Mouse (Mus musculus) layer of hippocampus, adult 2 months (tissue): ENCODE results near the gene Slc7a5. TPM values are rescaled to one million over a fixed set of nuclear protein-coding genes. Genes with fewer than 3 reads are reported as not detected.

Experiments used
- DNase-seq, 2 experiments: peaks; one replicate each; pipeline ENCODE4 v3.0.0; 2022; ENCODE audit warnings: low spot score in 2 of 2
- H3K27ac ChIP-seq: fragments of 200-600 bp; 2 replicates; pipeline ENCODE4 v1.8.1; 2022
- H3K4me3 ChIP-seq: fragments of 200-600 bp; 2 replicates; pipeline ENCODE4 v1.8.1; 2022; ENCODE audit warnings: mild to moderate bottlenecking
- CTCF ChIP-seq: fragments of 200-600 bp; conservative IDR thresholded peaks from 2 replicates; pipeline ENCODE4 v1.8.1; 2022; ENCODE audit warnings: antibody characterized with exemption, mild to moderate bottlenecking, moderate library complexity
- total RNA-seq, 2 experiments: library from RNA; stranded (reverse); gene quantifications; 2 replicates each; pipeline ENCODE4 v1.2.3; 2021

Slc7a5 gene
- total RNA-seq, 2 experiments from 2014 or later: 66.5 to 68.7 TPM

- TF ChIP-seq CTCF: no peak
- Histone ChIP-seq H3K4me3 (no peak overlapping the region), H3K27ac (peak overlapping the region; percentile 78)
- no peak for DNase-seq
Observed at GRCm38 (mm10) chr8:121912831-121913230, 5.3 kb upstream of the Slc7a5 start.

GRCm38 (mm10) chr8:121911987-121912386 is 4.5 kb upstream of the Slc7a5 start:
- no peak for TF ChIP-seq CTCF
- DNase-seq: no peak
- H3K4me3 ChIP-seq: no peak overlapping the region
- peak overlapping the region; percentile 78 for H3K27ac ChIP-seq

- Histone ChIP-seq H3K4me3 (no peak overlapping the region), H3K27ac (peak overlapping the region; percentile 78)
- DNase-seq: no peak
- no peak for TF ChIP-seq CTCF
Observed at GRCm38 (mm10) chr8:121911400-121911799, 3.9 kb upstream of the Slc7a5 start.

DNA sequence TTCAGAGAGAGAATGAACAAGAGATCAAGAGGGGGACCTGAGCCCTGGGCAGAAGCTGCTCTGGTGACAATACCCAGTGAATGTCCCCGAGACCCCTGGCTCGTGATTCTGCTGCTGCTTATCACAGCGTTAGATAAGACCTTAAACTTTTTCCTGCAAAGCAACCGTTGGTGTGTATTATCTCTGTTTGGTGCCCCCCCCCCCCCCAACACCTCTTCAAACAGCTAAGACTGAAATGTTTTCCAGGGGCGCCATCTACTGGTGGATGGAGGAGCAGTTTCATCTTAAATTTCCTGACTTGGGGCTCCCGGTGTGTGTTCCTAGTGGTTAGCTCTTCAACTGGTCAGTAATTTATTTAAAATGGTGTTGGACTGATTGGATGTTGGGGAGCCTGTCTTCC is 2.2 kb upstream of the Slc7a5 start:
- peak; percentile 61 to 87 for DNase-seq

DNA sequence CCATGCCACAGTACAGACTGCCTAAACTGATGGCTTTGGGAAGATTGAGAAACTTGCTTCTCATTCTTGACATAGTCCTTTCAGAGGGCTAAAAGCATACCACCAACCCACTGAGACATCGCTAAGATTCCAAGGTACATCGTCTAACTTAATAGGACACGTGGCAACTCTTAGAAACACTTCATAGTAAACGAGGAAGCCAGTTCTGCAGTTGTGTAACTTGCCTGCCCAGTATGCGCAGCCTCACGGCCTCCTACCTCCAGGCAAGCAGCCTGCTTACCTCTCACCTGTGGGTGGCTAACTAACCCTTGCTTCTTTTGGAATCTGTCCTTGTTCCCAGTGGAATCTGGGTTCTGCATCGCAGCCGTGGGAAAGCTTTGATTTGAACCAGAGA is 1.7 kb upstream of the Slc7a5 start:
- no peak for DNase-seq
- no peak overlapping the region; the same call in 1 of the 2 replicates for H3K27ac ChIP-seq
- no peak for TF ChIP-seq CTCF
- no peak overlapping the region for H3K4me3 ChIP-seq

More for the DNA sequence above, 2.2 kb upstream of the Slc7a5 start:
- Histone ChIP-seq H3K4me3 (no peak overlapping the region), H3K27ac (no peak overlapping the region; the same call in 1 of the 2 replicates)
- peak; percentile 81 for TF ChIP-seq CTCF

- Histone ChIP-seq H3K4me3 (no peak overlapping the region; the same call in 1 of the 2 replicates), H3K27ac (no peak overlapping the region; the same call in 1 of the 2 replicates)
- TF ChIP-seq CTCF: no peak
- no peak for DNase-seq
Observed at GRCm38 (mm10) chr8:121908378-121909147, 1.1 kb upstream of the Slc7a5 start.

GRCm38 (mm10) chr8:121906542-121907512 is 667 bp downstream of the Slc7a5 start:
- peak overlapping the region; percentile 87 for H3K27ac ChIP-seq
- TF ChIP-seq CTCF: no peak
- H3K4me3 ChIP-seq: peak overlapping the region; percentile 62
- peak in 1 of 2 experiments; percentile 55 for DNase-seq

DNA sequence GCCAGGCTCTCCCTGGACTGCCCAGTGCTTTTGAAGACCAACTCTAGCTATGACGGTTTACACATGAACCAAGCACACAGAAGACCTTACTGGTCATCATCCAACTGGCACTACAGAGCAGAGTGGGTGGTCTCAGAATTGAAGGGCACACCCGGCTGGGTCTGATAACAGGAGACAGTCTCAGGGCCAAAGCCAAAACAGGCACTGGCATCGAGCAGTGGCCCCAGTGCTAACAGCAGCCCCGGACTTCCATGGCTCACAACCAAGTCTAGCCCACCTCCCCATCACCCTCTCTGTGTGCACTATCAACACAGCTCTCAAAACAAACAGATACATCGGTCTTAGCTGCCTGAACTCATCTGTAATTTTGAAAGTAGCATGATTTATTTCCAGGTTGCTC is 1.6 kb downstream of the Slc7a5 start:
- Histone ChIP-seq H3K27ac (peak overlapping the region; percentile 87), H3K4me3 (peak overlapping the region; percentile 62)
- no peak for TF ChIP-seq CTCF
- no peak for DNase-seq

- DNase-seq: no peak
- H3K4me3 ChIP-seq: peak overlapping the region; percentile 62
- peak overlapping the region; percentile 87 for H3K27ac ChIP-seq
- no peak for TF ChIP-seq CTCF
Observed at GRCm38 (mm10) chr8:121905420-121905819, 2.1 kb downstream of the Slc7a5 start.

DNA sequence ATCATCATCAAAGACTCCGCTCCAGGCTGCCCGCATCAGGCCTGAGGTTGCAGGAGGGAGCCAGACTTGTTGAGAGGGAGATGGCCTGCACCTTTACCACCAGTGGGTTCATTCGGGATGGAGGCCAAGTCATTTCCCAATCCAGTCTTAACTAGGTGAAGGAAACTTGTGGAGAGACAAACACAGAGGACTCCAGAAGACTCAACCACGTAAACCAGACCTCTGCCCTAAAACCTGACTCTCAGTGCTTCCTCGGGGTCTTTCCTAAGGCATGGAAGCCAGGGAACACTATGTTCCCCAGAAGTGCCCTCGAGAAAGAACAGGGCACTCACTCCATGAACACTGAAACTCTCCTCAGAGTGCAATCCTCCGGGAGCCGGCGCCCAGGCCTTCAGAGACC is 2.5 kb downstream of the Slc7a5 start:
- TF ChIP-seq CTCF: no peak
- no peak for DNase-seq
- H3K4me3 ChIP-seq: peak overlapping the region; percentile 62
- peak overlapping the region; percentile 87; the same call in 1 of the 2 replicates for H3K27ac ChIP-seq

DNA sequence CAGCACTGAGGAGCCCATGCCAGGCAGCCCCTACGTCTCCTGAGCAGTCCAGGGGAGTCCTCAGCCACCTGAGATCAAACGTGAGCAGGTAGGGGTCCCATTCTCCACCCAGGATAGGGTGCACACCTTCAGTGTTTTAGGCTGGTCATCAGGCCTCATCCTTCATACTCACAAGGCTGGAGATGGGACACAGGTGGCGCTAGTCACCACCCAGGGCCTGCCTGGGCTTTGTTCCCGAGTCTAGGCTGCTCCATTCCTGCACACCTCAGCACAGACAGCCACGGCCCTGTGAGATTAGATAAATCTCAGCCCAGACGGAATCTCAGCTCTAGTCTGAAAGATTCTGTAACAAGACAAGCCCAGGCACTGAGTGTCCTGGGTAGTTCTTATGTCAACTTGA is 3.5 kb downstream of the Slc7a5 start:
- TF ChIP-seq CTCF: peak; percentile 26
- peak overlapping the region; percentile 62; the same call in 1 of the 2 replicates for H3K4me3 ChIP-seq
- peak overlapping the region; percentile 87; the same call in 1 of the 2 replicates for H3K27ac ChIP-seq
- no peak for DNase-seq

- H3K4me3 ChIP-seq: peak overlapping the region; percentile 27
- H3K27ac ChIP-seq: peak overlapping the region; percentile 11
- TF ChIP-seq CTCF: no peak
- DNase-seq: no peak
Observed at GRCm38 (mm10) chr8:121901498-121902236, 5.8 kb downstream of the Slc7a5 start.
